Mouse (Mus musculus): ENCODE results near the gene Hfe2. TPM values are rescaled to one million over a fixed set of nuclear protein-coding genes. Genes with fewer than 3 reads are reported as not detected.

Gene Hfe2
- total RNA-seq, 2 experiments from 2014 or later, result 3.9 to 11.2 TPM

GRCm38 (mm10) chr3:96571896-96572698 is 47.1 kb downstream of the Hfe2 start:
- no peak for DNase-seq (ENCODE audit: low spot score in 2 of 2)

GRCm38 (mm10) chr3:96573611-96574511 is 48.9 kb downstream of the Hfe2 start:
- no peak for DNase-seq (ENCODE audit: low spot score in 2 of 2)

- DNase-seq (ENCODE audit: low spot score in 2 of 2), result no peak
These were observed 50.5 kb downstream of the Hfe2 start for GRCm38 (mm10) chr3:96575272-96575984.

- DNase-seq (ENCODE audit: low spot score in 2 of 2), result peak in 1 of 2 experiments; percentile 57
These were observed 51.2 kb downstream of the Hfe2 start for GRCm38 (mm10) chr3:96576005-96576658.

- DNase-seq (ENCODE audit: low spot score in 2 of 2), result peak; percentile 76 to 83
These were observed 51.9 kb downstream of the Hfe2 start, which contains the start of gene Gm16253 for GRCm38 (mm10) chr3:96576690-96577541. Gene Gm16253, plus strand, starts transcription at chr3:96576984.

- no peak for DNase-seq (ENCODE audit: low spot score in 2 of 2)
These were observed 52.6 kb downstream of the Hfe2 start for GRCm38 (mm10) chr3:96577566-96577965.

Other genes starting within 250 kb of the Hfe2 start
- gene Fcgr1, start 231.2 kb upstream of the Hfe2 start, total RNA-seq (2021), result 1 to 10 TPM; 1.1 to 1.8 TPM
- gene BC107364, start 72.9 kb upstream of the Hfe2 start, total RNA-seq (2021), result not detected
- 100 to 1,000 TPM; 980 to 992 TPM for gene Txnip, start 32.8 kb downstream of the Hfe2 start, total RNA-seq (2021)
- not detected for gene Gm16253, start 51.8 kb downstream of the Hfe2 start, total RNA-seq (2021)
- 10 to 100 TPM; 37.6 to 37.8 TPM for gene Polr3gl, start 69.0 kb downstream of the Hfe2 start, total RNA-seq (2021)
- 1 to 10 TPM in 1 of 2 experiments, under 1 TPM in 1; 0.59 to 1.5 TPM for gene Ankrd34a, start 71.5 kb downstream of the Hfe2 start, total RNA-seq (2021)
- gene Lix1l, start 76.0 kb downstream of the Hfe2 start, total RNA-seq (2021), result 10 to 100 TPM; 66.3 to 69.1 TPM
- 10 to 100 TPM; 84.0 to 93.4 TPM for gene Rbm8a, start 104.8 kb downstream of the Hfe2 start, total RNA-seq (2021)
- gene Pex11b, start 110.2 kb downstream of the Hfe2 start, total RNA-seq (2021), result 10 to 100 TPM; 53.7 to 61.7 TPM
- under 1 TPM; 0.23 to 0.25 TPM for gene Gm42957, start 110.3 kb downstream of the Hfe2 start, total RNA-seq (2021)
- 1 to 10 TPM; 2.4 TPM for gene Itga10, start 120.4 kb downstream of the Hfe2 start, total RNA-seq (2021)
- gene Ankrd35, start 145.0 kb downstream of the Hfe2 start, total RNA-seq (2021), result 1 to 10 TPM; 2.7 to 3.3 TPM
- 10 to 100 TPM; 50.1 to 55.1 TPM for gene Pias3, start 171.2 kb downstream of the Hfe2 start, total RNA-seq (2021)
- gene Nudt17, start 183.4 kb downstream of the Hfe2 start, total RNA-seq (2021), result 1 to 10 TPM; 2.7 to 3.6 TPM
- 10 to 100 TPM; 39.5 to 43.4 TPM for gene Polr3c, start 202.5 kb downstream of the Hfe2 start, total RNA-seq (2021)
- 10 to 100 TPM; 37.0 to 39.7 TPM for gene Rnf115, start 202.5 kb downstream of the Hfe2 start, total RNA-seq (2021)